ENCODE assay signal across 8 mouse cellular contexts in the genomic region with DNA sequence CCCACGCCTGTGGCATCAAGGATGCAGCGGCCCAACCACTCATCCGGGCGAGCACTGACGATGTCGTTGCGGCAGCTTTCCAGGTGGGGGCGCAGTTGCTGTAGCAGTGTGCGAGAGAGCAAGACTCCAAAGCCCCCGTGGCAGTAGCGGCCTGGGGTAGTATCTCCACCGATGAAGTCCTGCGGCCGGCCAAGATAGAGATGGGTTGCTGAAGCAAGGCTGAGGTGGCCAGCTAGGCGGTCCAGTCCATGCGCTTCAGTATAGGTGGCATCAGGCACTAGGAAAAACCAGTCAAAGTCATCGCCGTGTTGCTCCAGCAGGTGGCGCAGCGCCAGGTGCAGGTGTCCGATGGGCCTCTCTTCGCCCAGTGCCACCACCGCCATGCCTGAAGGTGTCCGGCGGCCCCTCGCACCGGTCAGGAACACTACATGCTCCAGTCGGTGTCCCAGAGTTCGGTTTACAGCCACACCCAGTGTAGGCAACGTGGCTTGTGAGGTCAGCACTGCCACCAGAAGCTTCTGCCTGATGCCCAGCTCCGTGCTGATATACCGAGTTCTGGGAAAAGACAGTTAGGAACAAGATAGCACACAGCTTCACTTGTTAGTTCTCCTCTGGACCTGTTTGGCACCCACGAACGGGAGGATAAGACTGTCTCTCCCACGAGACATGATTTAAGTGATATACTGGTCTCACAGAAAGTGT. TPM values are rescaled to one million over a fixed set of nuclear protein-coding genes. Genes with fewer than 3 reads are reported as not detected.
DNase-seq lines count a peak whose midpoint lies in the region; ATAC-seq lines count a peak whose summit lies in the region.

No protein-coding gene starts in this region.

- no peaks in the 10 kb centered on the region for H3K9me3 ChIP-seq in embryonic facial prominence, embryonic 12.5 days
- H3K9me3 ChIP-seq in heart, embryonic 11.5 days (replicated peaks; ENCODE audit: control insufficient read depth, low read length) = no peaks in the 10 kb centered on the region
- no peaks in the 10 kb centered on the region for H3K9me3 ChIP-seq in kidney, embryonic 16.5 days (ENCODE audit: low read length)
- H3K9me3 ChIP-seq in liver, embryonic 13.5 days (replicated peaks) = no peaks in the 10 kb centered on the region
- H3K9me3 ChIP-seq in stomach, embryonic 14.5 days (ENCODE audit: control insufficient read depth, low read depth, low read length) = no peaks in the 10 kb centered on the region

- peak; percentile 91 for DNase-seq in A20 (ENCODE audit: low read depth, low spot score)
- DNase-seq in adrenal gland, postnatal 14 days = peak; percentile 91
- peak; percentile 72 for DNase-seq in liver, embryonic 13.5 days
- DNase-seq in neural tube, embryonic 10.5 days (ENCODE audit: extremely low spot score, low spot score) = peak; percentile 89

- no peak overlapping the region for H3K27ac ChIP-seq in embryonic facial prominence, embryonic 12.5 days
- H3K27ac ChIP-seq in heart, embryonic 11.5 days (ENCODE audit: low read depth, low read length) = no peak overlapping the region
- H3K27ac ChIP-seq in kidney, embryonic 16.5 days (ENCODE audit: low read length) = no peak overlapping the region
- H3K27ac ChIP-seq in liver, embryonic 13.5 days = no peak overlapping the region
- H3K27ac ChIP-seq in stomach, embryonic 14.5 days (ENCODE audit: low read length) = no peak overlapping the region

- 0 out of 2 replicates have a peak, but pooled peaks have one; percentile 1 for ATAC-seq in embryonic facial prominence, embryonic 12.5 days (ENCODE audit: insufficient number of reproducible peaks, insufficient read depth, low FRiP score, low TSS enrichment)
- ATAC-seq in heart, embryonic 11.5 days (replicated peaks; ENCODE audit: insufficient number of reproducible peaks, low FRiP score, low TSS enrichment) = no peak
- ATAC-seq in kidney, embryonic 16.5 days (ENCODE audit: low FRiP score, low TSS enrichment) = no peak
- peak; percentile 6; the same call in 1 of the 2 replicates for ATAC-seq in liver, embryonic 13.5 days (ENCODE audit: low read depth)
- no peak for ATAC-seq in stomach, embryonic 14.5 days (ENCODE audit: insufficient number of reproducible peaks, insufficient read depth, low FRiP score, low read depth)

- peaks cover 36% of the 10 kb centered on the region for H3K36me3 ChIP-seq in embryonic facial prominence, embryonic 12.5 days
- H3K36me3 ChIP-seq in heart, embryonic 11.5 days (ENCODE audit: control insufficient read depth, insufficient read depth, low read length) = peaks cover 22% of the 10 kb centered on the region
- H3K36me3 ChIP-seq in kidney, embryonic 16.5 days (ENCODE audit: insufficient read depth, low read length) = peaks cover 27% of the 10 kb centered on the region
- H3K36me3 ChIP-seq in liver, embryonic 13.5 days = peaks cover 26% of the 10 kb centered on the region
- peaks cover 25% of the 10 kb centered on the region for H3K36me3 ChIP-seq in stomach, embryonic 14.5 days (ENCODE audit: control insufficient read depth, insufficient read depth, low read length)

- no peak overlapping the region for H3K9ac ChIP-seq in embryonic facial prominence, embryonic 12.5 days
- H3K9ac ChIP-seq in heart, embryonic 11.5 days (ENCODE audit: low read depth, low read length) = 0 out of 2 replicates have a peak overlapping the region, but pooled peaks have one; percentile 22
- no peak overlapping the region for H3K9ac ChIP-seq in kidney, embryonic 16.5 days (replicated peaks; ENCODE audit: low read length)
- no peak overlapping the region for H3K9ac ChIP-seq in liver, embryonic 13.5 days
- no peak overlapping the region for H3K9ac ChIP-seq in stomach, embryonic 14.5 days (replicated peaks; ENCODE audit: low read depth, low read length)

- H3K4me2 ChIP-seq in embryonic facial prominence, embryonic 12.5 days (replicated peaks) = peak overlapping the region; percentile 87
- H3K4me2 ChIP-seq in heart, embryonic 11.5 days = peak overlapping the region; percentile 83
- peak overlapping the region; percentile 79 for H3K4me2 ChIP-seq in kidney, embryonic 16.5 days (replicated peaks; ENCODE audit: low read depth, low read length)
- H3K4me2 ChIP-seq in liver, embryonic 13.5 days = peak overlapping the region; percentile 96
- H3K4me2 ChIP-seq in stomach, embryonic 14.5 days (replicated peaks; ENCODE audit: low read depth, low read length) = peak overlapping the region; percentile 62

- 15% methylated on average over 35 of the region's 35 CpGs for WGBS in embryonic facial prominence, embryonic 12.5 days
- WGBS in heart, embryonic 11.5 days (ENCODE audit: insufficient replicate concordance) = 12% methylated on average over 35 of the region's 35 CpGs
- 10% methylated on average over 35 of the region's 35 CpGs for WGBS in kidney, embryonic 16.5 days
- 8% methylated on average over 35 of the region's 35 CpGs for WGBS in liver, embryonic 13.5 days (ENCODE audit: insufficient replicate concordance)
- WGBS in stomach, embryonic 14.5 days = 17% methylated on average over 35 of the region's 35 CpGs

- H3K4me3 ChIP-seq in embryonic facial prominence, embryonic 12.5 days = peak overlapping the region; percentile 73
- H3K4me3 ChIP-seq in heart, embryonic 11.5 days (ENCODE audit: low read depth, low read length) = peak overlapping the region; percentile 90
- H3K4me3 ChIP-seq in kidney, embryonic 16.5 days (ENCODE audit: low read length) = peak overlapping the region; percentile 76
- peak overlapping the region; percentile 73 for H3K4me3 ChIP-seq in liver, embryonic 13.5 days (replicated peaks)
- H3K4me3 ChIP-seq in stomach, embryonic 14.5 days (ENCODE audit: low read depth, low read length) = peak overlapping the region; percentile 77; the same call in 1 of the 2 replicates

- H3K27me3 ChIP-seq in embryonic facial prominence, embryonic 12.5 days = peaks cover 30% of the 10 kb centered on the region
- H3K27me3 ChIP-seq in heart, embryonic 11.5 days (ENCODE audit: control insufficient read depth, insufficient read depth, low read length) = peaks cover 34% of the 10 kb centered on the region
- H3K27me3 ChIP-seq in kidney, embryonic 16.5 days (ENCODE audit: insufficient read depth, low read length) = peaks cover 27% of the 10 kb centered on the region
- H3K27me3 ChIP-seq in liver, embryonic 13.5 days = peaks cover 91% of the 10 kb centered on the region
- H3K27me3 ChIP-seq in stomach, embryonic 14.5 days (ENCODE audit: control insufficient read depth, insufficient read depth, low read length) = no peaks in the 10 kb centered on the region

- H3K4me1 ChIP-seq in embryonic facial prominence, embryonic 12.5 days = peaks cover 23% of the 10 kb centered on the region
- peaks cover 27% of the 10 kb centered on the region for H3K4me1 ChIP-seq in heart, embryonic 11.5 days (ENCODE audit: control insufficient read depth, insufficient read depth, low read length)
- H3K4me1 ChIP-seq in kidney, embryonic 16.5 days (ENCODE audit: insufficient read depth, low read length) = peaks cover 24% of the 10 kb centered on the region
- H3K4me1 ChIP-seq in liver, embryonic 13.5 days (replicated peaks) = peaks cover 30% of the 10 kb centered on the region
- H3K4me1 ChIP-seq in stomach, embryonic 14.5 days (ENCODE audit: control insufficient read depth, insufficient read depth, low read length) = peaks cover 16% of the 10 kb centered on the region

RNA-seq across cellular contexts. Expression of a gene that starts 1.7 kb away (rescaled TPM):
- 40.7 and 47.0 TPM in 2 replicates for total RNA-seq in adrenal gland, postnatal 14 days (2021)
- 32.5 and 33.5 TPM in 2 replicates for polyA plus RNA-seq in embryonic facial prominence, embryonic 12.5 days (2016; fragmentation: Nextera tagmentation; extraction: Ambion mirVana)
- polyA plus RNA-seq in heart, embryonic 11.5 days (2014; fragmentation: Nextera tagmentation; extraction: Ambion mirVana) = 21.4 and 24.6 TPM in 2 replicates
- 37.9 and 38.6 TPM in 2 replicates for polyA plus RNA-seq in kidney, embryonic 16.5 days (2015; fragmentation: Nextera tagmentation; extraction: Ambion mirVana)
- polyA plus RNA-seq in liver, embryonic 13.5 days (2015; fragmentation: Nextera tagmentation; extraction: Ambion mirVana) = 5.6 and 5.7 TPM in 2 replicates
- polyA plus RNA-seq in stomach, embryonic 14.5 days (2014; fragmentation: Nextera tagmentation; extraction: Ambion mirVana) = 38.4 and 41.0 TPM in 2 replicates

RNA-seq across cellular contexts. Expression of a gene that starts 1.9 kb away (rescaled TPM):
- total RNA-seq in adrenal gland, postnatal 14 days (2021) = 2.9 and 3.3 TPM in 2 replicates
- 2.5 and 3.1 TPM in 2 replicates for polyA plus RNA-seq in embryonic facial prominence, embryonic 12.5 days (2016; fragmentation: Nextera tagmentation; extraction: Ambion mirVana)
- 0.14 and 0.54 TPM in 2 replicates for polyA plus RNA-seq in heart, embryonic 11.5 days (2014; fragmentation: Nextera tagmentation; extraction: Ambion mirVana)
- 0.77 and 0.99 TPM in 2 replicates for polyA plus RNA-seq in kidney, embryonic 16.5 days (2015; fragmentation: Nextera tagmentation; extraction: Ambion mirVana)
- 0.08 and 0.10 TPM in 2 replicates for polyA plus RNA-seq in liver, embryonic 13.5 days (2015; fragmentation: Nextera tagmentation; extraction: Ambion mirVana)
- polyA plus RNA-seq in stomach, embryonic 14.5 days (2014; fragmentation: Nextera tagmentation; extraction: Ambion mirVana) = 1.6 and 1.7 TPM in 2 replicates

RNA-seq across cellular contexts. Expression of a gene that starts 27.2 kb away (rescaled TPM):
- 3.8 and 4.2 TPM in 2 replicates for total RNA-seq in adrenal gland, postnatal 14 days (2021)
- polyA plus RNA-seq in embryonic facial prominence, embryonic 12.5 days (2016; fragmentation: Nextera tagmentation; extraction: Ambion mirVana) = 0.64 and 0.76 TPM in 2 replicates
- polyA plus RNA-seq in heart, embryonic 11.5 days (2014; fragmentation: Nextera tagmentation; extraction: Ambion mirVana) = 0.11 TPM in 2 replicates
- 1.00 and 1.5 TPM in 2 replicates for polyA plus RNA-seq in kidney, embryonic 16.5 days (2015; fragmentation: Nextera tagmentation; extraction: Ambion mirVana)
- polyA plus RNA-seq in liver, embryonic 13.5 days (2015; fragmentation: Nextera tagmentation; extraction: Ambion mirVana) = 0.14 and 0.25 TPM in 2 replicates
- polyA plus RNA-seq in stomach, embryonic 14.5 days (2014; fragmentation: Nextera tagmentation; extraction: Ambion mirVana) = 0.16 and 0.25 TPM in 2 replicates

RNA-seq across cellular contexts. Expression of a gene that starts 28.8 kb away (rescaled TPM):
- 98.3 and 99.4 TPM in 2 replicates for total RNA-seq in adrenal gland, postnatal 14 days (2021)
- polyA plus RNA-seq in embryonic facial prominence, embryonic 12.5 days (2016; fragmentation: Nextera tagmentation; extraction: Ambion mirVana) = 101 and 104 TPM in 2 replicates
- polyA plus RNA-seq in heart, embryonic 11.5 days (2014; fragmentation: Nextera tagmentation; extraction: Ambion mirVana) = 98.8 and 102 TPM in 2 replicates
- polyA plus RNA-seq in kidney, embryonic 16.5 days (2015; fragmentation: Nextera tagmentation; extraction: Ambion mirVana) = 55.7 and 60.9 TPM in 2 replicates
- polyA plus RNA-seq in liver, embryonic 13.5 days (2015; fragmentation: Nextera tagmentation; extraction: Ambion mirVana) = 7.4 and 9.0 TPM in 2 replicates
- polyA plus RNA-seq in stomach, embryonic 14.5 days (2014; fragmentation: Nextera tagmentation; extraction: Ambion mirVana) = 77.0 and 79.0 TPM in 2 replicates

RNA-seq across cellular contexts. Expression of a gene that starts 29.5 kb away (rescaled TPM):
- 85.9 and 116 TPM in 2 replicates for total RNA-seq in adrenal gland, postnatal 14 days (2021)
- polyA plus RNA-seq in embryonic facial prominence, embryonic 12.5 days (2016; fragmentation: Nextera tagmentation; extraction: Ambion mirVana) = 11.7 and 11.8 TPM in 2 replicates
- polyA plus RNA-seq in heart, embryonic 11.5 days (2014; fragmentation: Nextera tagmentation; extraction: Ambion mirVana) = 4.0 and 4.8 TPM in 2 replicates
- 7.8 and 10.7 TPM in 2 replicates for polyA plus RNA-seq in kidney, embryonic 16.5 days (2015; fragmentation: Nextera tagmentation; extraction: Ambion mirVana)
- 0.50 and 0.51 TPM in 2 replicates for polyA plus RNA-seq in liver, embryonic 13.5 days (2015; fragmentation: Nextera tagmentation; extraction: Ambion mirVana)
- polyA plus RNA-seq in stomach, embryonic 14.5 days (2014; fragmentation: Nextera tagmentation; extraction: Ambion mirVana) = 7.2 and 7.4 TPM in 2 replicates

Comparison
In these comparisons a context has a peak if more than half of its experiments do, and no peak if none do; other contexts are left out.
1. ATAC-seq: peak in embryonic facial prominence, embryonic 12.5 days (single experiment) and liver, embryonic 13.5 days (single experiment); none in heart, embryonic 11.5 days (single experiment), kidney, embryonic 16.5 days (single experiment) and stomach, embryonic 14.5 days (single experiment).
2. Peak in every context shown above with its lines, with median percentiles within 50 percentile points of each other: DNase-seq, H3K4me2 ChIP-seq and H3K4me3 ChIP-seq.